Mouse (Mus musculus): ENCODE measurements around the gene Tefm. TPM values are rescaled to one million over a fixed set of nuclear protein-coding genes. Genes with fewer than 3 reads are reported as not detected.
"Not testable (repeated sequence)": the region's sequence is repeated elsewhere in the genome, so short reads cannot be mapped to it uniquely, and the experiment has no call there.

Tefm gene
- 29.6 and 30.0 TPM in 2 replicates for polyA plus RNA-seq (2015; fragmentation: Nextera tagmentation; extraction: Ambion mirVana)

- peaks cover 21% of the 10 kb centered on the region for H3K4me1 ChIP-seq
Observed at GRCm38 (mm10) chr11:80141825-80142521, at the start of gene Tefm. Tefm (minus strand) TSS chr11:80142175.

GRCm38 (mm10) chr11:80190280-80190679, 48.3 kb upstream of the Tefm start:
- no peak overlapping the region for H3K4me2 ChIP-seq
- H3K36me3 ChIP-seq (ENCODE audit: poor library complexity, severe bottlenecking): no peaks in the 10 kb centered on the region
- no peak overlapping the region for H3K27ac ChIP-seq
- H3K27me3 ChIP-seq: no peaks in the 10 kb centered on the region
- ATAC-seq: no peak
- no peak overlapping the region for H3K4me3 ChIP-seq
- WGBS: 80% methylated on average over 4 of the region's 4 CpGs
- no peaks in the 10 kb centered on the region for H3K9me3 ChIP-seq (replicated peaks)
- H3K9ac ChIP-seq: no peak overlapping the region
- H3K4me1 ChIP-seq: no peaks in the 10 kb centered on the region

More at GRCm38 (mm10) chr11:80141825-80142521, at the start of gene Tefm:
- peak; percentile 94 for ATAC-seq
- Histone ChIP-seq H3K9ac (peak within 1 kb of the TSS; percentile 88), H3K27me3 (no peaks in the 10 kb centered on the region), H3K4me2 (peak within 1 kb of the TSS; percentile 74), H3K9me3 (replicated peaks) (no peaks in the 10 kb centered on the region), H3K36me3 (ENCODE audit: poor library complexity, severe bottlenecking) (peaks cover 17% of the 10 kb centered on the region), H3K4me3 (peak within 1 kb of the TSS; percentile 80), H3K27ac (peak within 1 kb of the TSS; percentile 84)
- WGBS: under 1% methylated on average over 40 of the region's 40 CpGs

GRCm38 (mm10) chr11:80185441-80185976, 43.5 kb upstream of the Tefm start:
- not testable (repeated sequence) for H3K4me1 ChIP-seq; H3K4me3 ChIP-seq; H3K9ac ChIP-seq; ATAC-seq; H3K27ac ChIP-seq; H3K9me3 ChIP-seq (replicated peaks); H3K4me2 ChIP-seq; H3K36me3 ChIP-seq (ENCODE audit: poor library complexity, severe bottlenecking); H3K27me3 ChIP-seq
- WGBS: 51% methylated on average over 5 of the region's 5 CpGs

- 89% methylated on average over 6 of the region's 6 CpGs for WGBS
- no peak overlapping the region for H3K9ac ChIP-seq
- H3K4me1 ChIP-seq: no peaks in the 10 kb centered on the region
- peak overlapping the region; percentile 76; the same call in 1 of the 2 replicates for H3K4me2 ChIP-seq
- no peaks in the 10 kb centered on the region for H3K27me3 ChIP-seq
- H3K36me3 ChIP-seq (ENCODE audit: poor library complexity, severe bottlenecking): no peaks in the 10 kb centered on the region
- ATAC-seq: no peak
- no peaks in the 10 kb centered on the region for H3K9me3 ChIP-seq (replicated peaks)
- 0 out of 2 replicates have a peak overlapping the region, but pooled peaks have one; percentile 51 for H3K4me3 ChIP-seq
- no peak overlapping the region for H3K27ac ChIP-seq
Observed at GRCm38 (mm10) chr11:80184531-80185071, 42.6 kb upstream of the Tefm start.

- Histone ChIP-seq H3K4me2 (peak within 1 kb of the TSS; percentile 76), H3K27ac (no peak within 1 kb of the TSS), H3K9ac (peak within 1 kb of the TSS; percentile 65), H3K9me3 (replicated peaks) (no peaks in the 10 kb centered on the region), H3K4me3 (peak within 1 kb of the TSS; percentile 51), H3K4me1 (no peaks in the 10 kb centered on the region), H3K27me3 (no peaks in the 10 kb centered on the region), H3K36me3 (ENCODE audit: poor library complexity, severe bottlenecking) (no peaks in the 10 kb centered on the region)
- peak; percentile 65; the same call in 1 of the 2 replicates for ATAC-seq
- 2% methylated on average over 33 of the region's 33 CpGs for WGBS
Observed at GRCm38 (mm10) chr11:80183705-80184255, 41.8 kb upstream of the Tefm start, which contains the start of gene Rnf135. Rnf135 (plus strand) TSS chr11:80183851.

GRCm38 (mm10) chr11:80183054-80183704, 41.2 kb upstream of the Tefm start:
- not testable (repeated sequence) for H3K9me3 ChIP-seq (replicated peaks); ATAC-seq; H3K27ac ChIP-seq; H3K4me1 ChIP-seq; H3K27me3 ChIP-seq; H3K36me3 ChIP-seq (ENCODE audit: poor library complexity, severe bottlenecking)
- H3K4me2 ChIP-seq: peak overlapping the region; percentile 76
- WGBS: 41% methylated on average over 12 of the region's 12 CpGs
- H3K4me3 ChIP-seq: peak overlapping the region; percentile 51
- peak overlapping the region; percentile 65 for H3K9ac ChIP-seq

GRCm38 (mm10) chr11:80181021-80181749, 39.2 kb upstream of the Tefm start:
- no peak for ATAC-seq
- H3K4me3 ChIP-seq: no peak overlapping the region
- WGBS: 79% methylated on average over 5 of the region's 5 CpGs
- H3K9ac ChIP-seq: no peak overlapping the region
- no peak overlapping the region for H3K4me2 ChIP-seq
- H3K36me3 ChIP-seq (ENCODE audit: poor library complexity, severe bottlenecking): no peaks in the 10 kb centered on the region
- H3K4me1 ChIP-seq: no peaks in the 10 kb centered on the region
- no peaks in the 10 kb centered on the region for H3K27me3 ChIP-seq
- H3K27ac ChIP-seq: no peak overlapping the region
- H3K9me3 ChIP-seq (replicated peaks): no peaks in the 10 kb centered on the region

- no peak overlapping the region for H3K4me3 ChIP-seq
- no peak overlapping the region for H3K27ac ChIP-seq
- WGBS: 85% methylated on average over 8 of the region's 8 CpGs
- no peaks in the 10 kb centered on the region for H3K36me3 ChIP-seq (ENCODE audit: poor library complexity, severe bottlenecking)
- H3K4me1 ChIP-seq: no peaks in the 10 kb centered on the region
- no peaks in the 10 kb centered on the region for H3K9me3 ChIP-seq (replicated peaks)
- ATAC-seq: no peak
- H3K9ac ChIP-seq: no peak overlapping the region
- no peak overlapping the region for H3K4me2 ChIP-seq
- no peaks in the 10 kb centered on the region for H3K27me3 ChIP-seq
Observed at GRCm38 (mm10) chr11:80178316-80178715, 36.3 kb upstream of the Tefm start.

- Histone ChIP-seq H3K27ac (no peak overlapping the region), H3K4me1 (no peaks in the 10 kb centered on the region), H3K4me2 (no peak overlapping the region), H3K4me3 (no peak overlapping the region), H3K9me3 (replicated peaks) (no peaks in the 10 kb centered on the region), H3K9ac (no peak overlapping the region), H3K36me3 (ENCODE audit: poor library complexity, severe bottlenecking) (no peaks in the 10 kb centered on the region), H3K27me3 (no peaks in the 10 kb centered on the region)
- no peak for ATAC-seq
- 82% methylated on average over 11 of the region's 11 CpGs for WGBS
Observed at GRCm38 (mm10) chr11:80176911-80177895, 35.2 kb upstream of the Tefm start.

- Histone ChIP-seq H3K9me3 (replicated peaks) (no peaks in the 10 kb centered on the region), H3K4me2 (no peak overlapping the region), H3K27me3 (no peaks in the 10 kb centered on the region), H3K4me1 (no peaks in the 10 kb centered on the region), H3K36me3 (ENCODE audit: poor library complexity, severe bottlenecking) (no peaks in the 10 kb centered on the region), H3K4me3 (no peak overlapping the region), H3K9ac (no peak overlapping the region), H3K27ac (no peak overlapping the region)
- WGBS: 82% methylated on average over 11 of the region's 11 CpGs
- no peak for ATAC-seq
Observed at GRCm38 (mm10) chr11:80173963-80174670, 32.1 kb upstream of the Tefm start.
